Mouse (Mus musculus) monocyte, adult 5-6 weeks (primary cell): ENCODE data around the gene Cdh18. TPM values are rescaled to one million over a fixed set of nuclear protein-coding genes. Genes with fewer than 3 reads are reported as not detected.
"Not testable (repeated sequence)": the region's sequence is repeated elsewhere in the genome, so short reads cannot be mapped to it uniquely, and the experiment has no call there.

Source experiments
- ATAC-seq: fragments of 153-309, 156-312 bp; replicated peaks from 2 replicates; pipeline ENCODE4 v1.8.0; 2017; ENCODE audit warnings: mild to moderate bottlenecking; ENCODE audit not compliant: low TSS enrichment, insufficient number of reproducible peaks, severe bottlenecking, poor library complexity, low FRiP score
- total RNA-seq: library from RNA; stranded (forward); fragments of 200-1000, 200-491, 200-594 nt; gene quantifications from 3 replicates; pipeline ENCODE4 v1.2.3, GENCODE M21; 2017

Gene Cdh18
- not detected in 3 replicates for total RNA-seq

DNA sequence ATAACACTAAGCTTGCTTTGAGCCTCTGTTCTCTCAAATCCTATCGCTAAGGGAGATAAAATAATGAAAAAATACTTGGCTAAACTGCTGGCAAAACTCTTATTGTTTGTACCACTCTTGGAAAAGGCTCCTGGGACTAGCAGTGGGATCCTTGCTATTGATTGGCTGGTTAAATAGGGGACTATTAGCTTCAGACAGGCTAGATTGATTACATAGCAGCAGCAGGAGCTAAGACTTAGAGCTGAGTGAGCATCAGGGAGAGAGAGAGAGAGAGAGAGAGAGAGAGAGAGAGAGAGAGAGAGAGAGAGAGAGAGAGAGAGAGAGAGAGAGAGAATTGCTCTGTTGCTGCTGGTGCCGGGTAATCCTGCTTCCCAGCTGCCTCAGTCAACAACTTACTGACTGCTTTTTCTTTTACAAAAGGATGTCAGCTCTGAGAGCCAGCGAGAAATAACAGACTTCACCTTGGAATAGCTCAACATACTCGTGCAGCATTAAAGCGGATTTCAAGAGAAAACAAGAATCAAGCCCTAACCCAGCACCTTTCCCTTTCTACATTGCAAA is at the start of gene Cdh18:
Cdh18 (plus strand) TSS at position 312 of the 561 bp plus-strand sequence.
- ATAC-seq, result no peak

DNA sequence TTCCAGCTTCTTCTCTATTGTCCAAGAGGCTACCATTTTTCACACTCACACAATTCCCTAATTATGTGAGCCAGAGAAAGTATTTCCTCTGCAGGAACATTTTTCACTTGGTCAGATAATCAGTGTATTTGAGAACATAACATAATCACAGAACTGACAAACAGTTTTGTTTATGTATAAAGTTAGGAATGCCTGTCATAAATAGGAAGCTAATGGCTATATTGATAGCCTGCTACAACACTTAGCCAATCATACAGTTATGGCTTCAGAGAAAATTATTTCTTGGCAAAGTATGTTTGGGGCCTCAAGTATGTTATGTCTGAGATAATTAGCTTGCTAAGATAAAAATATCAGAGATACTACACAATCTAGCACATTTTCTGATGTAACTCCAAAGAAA is 37.6 kb upstream of the Cdh18 start:
- no peak for ATAC-seq

- ATAC-seq, result no peak
Measured at GRCm38 (mm10) chr15:22535828-22536227, 13.0 kb upstream of the Cdh18 start.

DNA sequence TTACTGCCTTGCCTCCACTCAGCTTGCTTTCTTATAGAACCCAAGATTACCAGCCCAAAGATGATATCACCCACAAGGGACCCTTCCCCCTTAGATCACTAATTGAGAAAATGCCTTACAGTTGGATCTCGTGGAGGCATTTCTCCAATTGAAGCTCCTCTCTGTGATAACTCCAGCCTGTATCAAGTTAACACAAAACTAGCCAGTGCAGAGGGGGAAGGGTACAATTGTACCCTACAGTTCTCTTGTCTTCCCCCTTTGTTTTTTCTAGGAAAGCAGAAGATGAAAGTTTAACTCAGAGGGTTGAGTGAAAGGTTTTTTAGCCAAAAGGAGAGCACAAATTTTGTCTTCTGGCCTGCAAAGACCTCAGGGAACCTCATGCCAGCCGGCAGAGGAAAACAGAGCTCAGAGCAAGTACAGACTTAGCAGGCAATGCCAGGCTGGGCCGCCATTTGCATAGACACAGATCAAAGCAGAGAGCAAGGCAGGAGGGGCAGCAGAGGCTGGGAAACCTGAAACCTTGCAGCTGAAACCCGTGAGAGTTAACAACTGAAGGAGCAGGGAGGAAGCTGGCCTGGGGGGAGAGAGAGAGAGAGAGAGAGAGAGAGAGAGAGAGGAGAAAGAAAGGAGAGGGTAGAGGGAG is 29.3 kb downstream of the Cdh18 start:
- ATAC-seq, result no peak

DNA sequence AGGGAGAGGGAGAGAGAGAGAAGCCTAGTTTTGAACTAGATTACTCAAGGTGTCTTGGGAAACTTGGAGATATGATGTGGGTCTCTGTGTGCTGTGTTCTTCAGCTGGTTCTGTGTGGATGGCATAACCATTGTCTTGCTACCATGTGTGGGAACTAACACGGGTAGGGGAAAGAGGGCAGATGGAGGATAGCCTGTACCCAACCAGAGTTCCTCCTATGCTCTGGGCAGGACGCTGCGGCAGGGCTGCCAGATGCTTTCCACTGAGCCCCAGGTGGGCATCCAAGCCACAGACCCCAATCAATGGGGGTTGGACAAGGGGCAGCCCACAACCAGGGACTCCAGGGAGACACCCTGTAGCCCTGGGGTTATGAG is 29.8 kb downstream of the Cdh18 start:
- ATAC-seq, result 0 out of 2 replicates have a peak, but pooled peaks have one; percentile 27

DNA sequence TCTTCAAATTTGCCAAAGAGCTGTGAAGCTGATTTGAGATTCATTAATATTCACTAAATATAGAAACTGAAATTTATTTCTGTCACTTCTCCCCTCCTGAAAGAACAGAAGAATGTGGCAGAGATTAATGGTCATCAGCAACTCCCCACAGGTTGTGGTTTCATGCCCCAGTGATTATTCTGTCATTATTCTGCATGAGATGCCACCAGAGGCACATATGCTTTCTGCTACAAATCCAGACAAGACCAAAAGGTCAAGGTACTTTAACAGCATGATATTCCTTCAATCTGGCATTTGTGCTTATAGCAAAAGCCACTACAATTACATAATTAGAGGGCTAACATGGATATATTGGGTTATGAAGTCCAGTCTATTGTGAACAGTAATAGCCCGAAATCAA is 35.8 kb downstream of the Cdh18 start:
- ATAC-seq, result no peak

- ATAC-seq, result no peak
Measured at GRCm38 (mm10) chr15:22716376-22716775, 167.6 kb downstream of the Cdh18 start.

- ATAC-seq, result no peak
Measured at GRCm38 (mm10) chr15:22717681-22718080, 168.9 kb downstream of the Cdh18 start.

DNA sequence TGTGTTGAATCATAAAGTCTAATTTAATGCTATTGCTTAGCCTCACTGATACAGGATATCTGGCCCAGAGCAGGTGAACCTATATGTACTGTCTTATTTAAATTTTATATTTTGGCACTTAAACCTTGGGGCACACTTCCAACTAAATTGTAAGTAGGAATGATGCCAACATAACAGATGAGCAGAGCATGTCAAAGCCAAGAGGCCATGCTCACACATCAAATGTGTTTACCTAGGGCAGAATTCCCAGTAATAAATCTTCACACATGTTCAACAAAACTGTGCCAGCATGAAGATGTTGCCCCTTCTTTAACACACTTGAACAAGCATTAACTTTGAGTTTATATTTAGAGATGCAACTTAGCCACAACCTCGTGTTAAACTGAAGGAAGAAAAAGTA is 177.8 kb downstream of the Cdh18 start:
- ATAC-seq, result no peak

DNA sequence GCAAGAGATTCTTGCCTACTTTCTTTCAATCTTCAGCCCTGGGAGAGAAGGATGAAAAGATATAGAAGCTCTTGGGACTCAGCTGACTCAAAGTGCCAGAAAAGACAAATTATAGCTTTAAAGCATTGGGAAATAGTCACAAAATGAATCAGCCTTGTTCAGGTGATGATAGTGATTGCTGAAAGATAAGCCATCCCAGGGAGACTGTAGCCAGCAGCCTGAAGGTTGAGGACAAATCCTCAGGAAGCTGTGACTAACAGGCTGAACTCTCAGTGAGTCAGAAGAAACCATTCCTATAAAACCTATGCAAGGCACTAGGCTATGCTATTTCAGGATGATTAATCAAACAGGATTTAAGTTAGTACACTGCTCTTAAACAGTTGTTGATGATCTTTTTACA is 184.2 kb downstream of the Cdh18 start:
- no peak for ATAC-seq

DNA sequence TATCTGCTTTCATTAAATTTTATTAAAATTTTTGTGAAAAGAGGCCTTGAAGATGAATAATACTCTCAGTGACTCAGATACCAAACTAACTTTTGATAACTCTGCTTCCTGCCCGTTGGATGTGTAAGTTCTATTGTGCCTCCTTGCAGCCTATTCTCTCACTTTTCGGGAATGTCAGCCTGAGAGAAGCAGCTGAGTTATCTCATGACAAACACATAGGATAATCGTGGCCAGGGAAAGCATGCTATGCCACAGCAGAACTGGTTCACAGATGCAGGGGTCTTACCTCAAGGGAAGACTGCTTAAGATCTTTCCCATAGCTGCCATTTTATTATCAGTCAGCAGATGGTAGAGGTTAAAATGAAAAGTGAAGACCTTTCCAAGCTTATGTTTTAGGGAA is 187.3 kb downstream of the Cdh18 start:
- ATAC-seq, result no peak

DNA sequence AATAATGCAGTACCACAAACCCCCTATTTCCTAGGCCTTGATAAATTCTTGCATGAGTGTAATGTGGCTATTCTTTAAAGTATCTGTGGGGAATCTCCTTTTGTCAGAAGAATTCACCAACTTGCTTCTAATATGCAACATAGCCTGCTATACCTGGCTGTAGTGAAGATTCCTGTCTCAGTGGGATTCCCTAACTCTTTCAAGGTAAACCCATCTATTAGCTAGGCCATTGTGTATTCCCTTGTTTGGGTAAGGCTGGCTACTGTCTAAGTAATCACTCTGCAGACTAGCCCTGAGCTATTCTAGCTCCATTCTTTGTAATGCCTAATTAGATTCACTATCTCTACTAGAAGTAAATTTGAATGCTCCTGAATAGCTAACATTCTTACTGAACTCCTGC is 212.4 kb downstream of the Cdh18 start:
- not testable (repeated sequence) for ATAC-seq

GRCm38 (mm10) chr15:22766591-22766990 is 217.8 kb downstream of the Cdh18 start:
- not testable (repeated sequence) for ATAC-seq

GRCm38 (mm10) chr15:22776346-22776745 is 227.5 kb downstream of the Cdh18 start:
- ATAC-seq, result no peak

DNA sequence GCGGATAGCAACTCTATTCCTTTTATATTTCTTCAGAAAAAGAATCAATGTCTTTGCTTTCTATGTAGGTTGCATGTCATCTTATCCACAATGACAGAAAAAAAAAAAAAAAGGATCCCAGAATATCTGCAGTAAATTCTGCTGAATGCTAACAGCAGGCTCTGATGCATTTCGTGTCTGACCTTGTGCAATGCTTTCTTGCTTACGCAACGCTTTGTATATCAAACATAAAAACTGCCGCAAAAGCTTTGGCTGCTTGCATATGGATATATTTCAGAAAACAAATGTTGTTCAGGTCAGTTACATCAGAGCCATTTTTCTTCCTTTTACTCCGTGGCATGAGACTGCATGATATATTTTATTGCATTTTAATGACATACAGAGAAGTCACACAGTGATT is 240.9 kb downstream of the Cdh18 start:
- ATAC-seq, result no peak

DNA sequence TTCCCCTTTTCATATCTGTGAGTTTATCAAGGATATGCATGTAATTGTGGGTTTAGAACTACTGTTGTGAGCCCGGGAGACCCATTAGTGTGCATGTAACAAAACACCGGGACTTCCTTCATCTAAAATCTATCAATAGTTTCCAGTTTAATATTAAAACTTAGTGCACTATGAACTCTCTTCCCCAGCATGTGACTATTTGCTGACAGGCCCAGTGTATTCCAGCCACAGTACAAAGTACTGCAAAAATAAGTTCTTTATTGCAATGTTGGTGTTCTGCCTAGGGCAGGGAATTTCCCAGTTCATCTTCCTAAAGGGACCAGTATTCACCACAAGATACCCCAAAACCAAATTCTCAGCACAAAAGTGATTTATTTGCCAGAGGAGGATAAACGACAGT is 243.0 kb downstream of the Cdh18 start:
- ATAC-seq, result no peak

DNA sequence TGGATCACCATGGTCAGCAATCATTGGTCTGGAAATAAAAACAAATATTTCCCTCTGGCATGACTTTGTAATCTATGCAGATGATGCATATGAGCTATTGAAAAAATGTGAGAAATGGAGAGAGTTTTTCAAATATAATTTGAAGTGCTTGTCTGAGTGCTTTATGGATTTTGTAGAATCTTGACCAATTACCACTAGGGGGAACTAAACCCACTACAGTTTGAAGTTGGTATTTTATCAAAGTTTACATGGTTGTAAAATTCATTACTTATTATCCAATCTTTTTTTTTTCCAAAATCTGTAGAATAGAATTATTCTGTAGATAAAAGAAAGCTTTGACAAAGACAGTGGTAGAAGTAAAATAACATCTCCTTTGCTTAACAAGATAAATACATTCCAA is 284.3 kb downstream of the Cdh18 start:
- no peak for ATAC-seq

DNA sequence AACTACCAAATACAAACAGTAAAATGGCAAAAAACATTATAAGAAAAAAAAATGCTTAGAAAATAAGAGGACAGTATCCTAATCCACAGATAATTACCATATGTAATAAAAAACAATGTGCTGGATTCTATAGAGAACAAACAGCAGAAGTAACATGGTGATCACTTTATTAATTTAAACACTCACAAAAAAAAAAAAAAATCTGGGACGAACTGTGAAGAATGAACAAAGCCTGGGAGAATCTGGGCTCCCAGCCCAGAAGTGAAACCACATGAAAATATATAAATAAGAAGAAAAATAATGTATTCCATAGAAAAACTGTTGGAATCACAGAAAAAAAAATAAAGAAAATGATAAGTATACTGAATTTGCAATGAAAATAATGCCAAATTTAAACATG is 288.4 kb downstream of the Cdh18 start:
- ATAC-seq, result no peak

DNA sequence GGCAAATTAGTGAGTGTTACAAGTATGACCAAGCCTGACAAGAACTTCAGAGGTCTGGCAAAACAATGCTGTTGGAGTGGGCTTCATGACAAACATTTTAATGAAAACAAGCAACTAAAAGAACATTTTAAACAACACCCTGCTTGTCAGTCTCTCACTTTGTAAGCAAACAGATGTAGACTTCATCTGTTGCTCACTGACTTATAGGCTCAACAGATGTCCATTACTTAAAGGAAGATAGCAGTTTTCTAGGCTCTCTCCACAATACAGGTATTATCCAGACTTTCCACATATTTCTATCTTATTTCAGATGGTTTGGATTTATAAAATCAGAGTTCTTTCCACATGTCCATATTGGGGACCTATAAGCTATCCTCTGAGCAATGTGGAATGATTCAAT is 308.9 kb downstream of the Cdh18 start:
- ATAC-seq, result no peak

- no peak for ATAC-seq
Measured at GRCm38 (mm10) chr15:22870679-22871078, 321.9 kb downstream of the Cdh18 start.

DNA sequence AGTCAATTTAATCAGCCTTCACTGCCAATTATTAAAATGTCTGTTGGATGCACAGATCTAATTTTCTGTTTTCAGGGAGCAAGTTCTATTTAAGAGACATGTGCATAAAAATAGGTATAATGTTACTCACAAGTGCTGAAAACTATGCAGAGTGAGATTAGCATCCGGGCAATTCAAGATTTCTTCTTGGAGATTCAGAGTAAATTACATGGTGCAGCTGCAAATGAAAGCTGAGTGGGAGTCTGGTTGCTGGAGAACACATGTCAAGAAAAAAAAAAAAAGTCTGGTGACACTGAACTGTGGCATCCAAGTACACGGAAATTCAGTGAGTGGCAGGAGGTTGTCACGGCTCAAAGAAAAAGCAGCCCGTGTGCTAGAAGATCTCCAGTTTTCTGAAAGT is 348.9 kb downstream of the Cdh18 start:
- ATAC-seq, result no peak
